Comparison of ENCODE assay signal across 22 mouse cellular contexts in the genomic region with DNA sequence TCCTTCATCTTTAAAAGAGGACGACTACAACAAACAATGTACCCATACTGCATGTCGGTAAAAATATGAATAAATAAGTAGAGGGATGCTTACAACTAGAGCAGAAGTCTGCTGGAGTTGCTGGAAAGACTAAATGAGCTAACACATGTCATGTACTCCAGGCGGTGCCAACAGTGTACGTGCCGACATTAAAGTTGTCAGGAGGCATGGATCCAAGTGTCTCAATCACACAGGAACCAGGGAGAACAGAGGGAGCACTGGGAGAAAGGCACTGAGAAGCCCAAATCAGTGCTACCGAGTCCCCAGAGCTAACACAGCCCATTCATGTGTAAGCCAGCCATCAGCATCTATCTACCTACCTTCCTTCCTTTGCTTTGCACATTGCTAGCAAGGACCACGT.
DNase-seq lines count a peak whose midpoint lies in the region; ATAC-seq lines count a peak whose summit lies in the region.
"Had no signal": no experiment of that assay in that cellular context is flagged by ENCODE, and none has a peak within 500 bp of the region (broad histone marks: within the 10 kb centered on the region; RNA-seq: fewer than 3 reads in every experiment).

No protein-coding gene starts in this region.

- H3K36me3 ChIP-seq in forebrain, embryonic 14.5 days (ENCODE audit: control insufficient read depth, insufficient read depth, low read length), result no peaks in the 10 kb centered on the region
- no peaks in the 10 kb centered on the region for H3K36me3 ChIP-seq in forebrain, embryonic 11.5 days (ENCODE audit: control insufficient read depth, insufficient read depth, low read length)
- peaks cover 17% of the 10 kb centered on the region for H3K36me3 ChIP-seq in heart, embryonic 13.5 days
- H3K36me3 ChIP-seq in heart, embryonic 12.5 days, result 0 out of 2 replicates have a peak, but pooled peaks cover 5% of the 10 kb centered on the region
- H3K36me3 ChIP-seq in midbrain, embryonic 11.5 days (ENCODE audit: control insufficient read depth, insufficient read depth, low read length), result no peaks in the 10 kb centered on the region
- no peaks in the 10 kb centered on the region for H3K36me3 ChIP-seq in midbrain, embryonic 16.5 days (ENCODE audit: control insufficient read depth, insufficient read depth, low read length)
- H3K36me3 ChIP-seq: embryonic facial prominence, embryonic 10.5 days; limb, embryonic 15.5 days; liver, embryonic 15.5 days; midbrain, embryonic 13.5 days; neural tube, embryonic 13.5 days had no signal

- no peak overlapping the region for H3K4me2 ChIP-seq in forebrain, embryonic 14.5 days (ENCODE audit: low read length)
- no peak overlapping the region for H3K4me2 ChIP-seq in forebrain, embryonic 11.5 days (ENCODE audit: low read depth, low read length, severe bottlenecking)
- H3K4me2 ChIP-seq in heart, embryonic 13.5 days, result no peak overlapping the region
- no peak overlapping the region for H3K4me2 ChIP-seq in heart, embryonic 12.5 days
- H3K4me2 ChIP-seq in midbrain, embryonic 11.5 days, result no peak overlapping the region
- no peak overlapping the region for H3K4me2 ChIP-seq in midbrain, embryonic 16.5 days (ENCODE audit: low read length)
- H3K4me2 ChIP-seq: limb, embryonic 15.5 days; liver, embryonic 15.5 days; midbrain, embryonic 13.5 days; neural tube, embryonic 13.5 days had no signal

- WGBS in forebrain, embryonic 14.5 days, result 73% methylated on average over 7 of the region's 7 CpGs
- 87% methylated on average over 7 of the region's 7 CpGs for WGBS in forebrain, embryonic 11.5 days
- 61% methylated on average over 7 of the region's 7 CpGs for WGBS in heart, embryonic 13.5 days
- 76% methylated on average over 7 of the region's 7 CpGs for WGBS in heart, embryonic 12.5 days
- 87% methylated on average over 7 of the region's 7 CpGs for WGBS in midbrain, embryonic 11.5 days
- WGBS in midbrain, embryonic 16.5 days, result 84% methylated on average over 7 of the region's 7 CpGs

- H3K27ac ChIP-seq in forebrain, embryonic 14.5 days (ENCODE audit: low read depth, low read length), result peak overlapping the region; percentile 6; the same call in 1 of the 2 replicates
- H3K27ac ChIP-seq in forebrain, embryonic 11.5 days (ENCODE audit: low read depth, low read length), result no peak overlapping the region
- H3K27ac ChIP-seq in heart, embryonic 13.5 days (replicated peaks), result peak overlapping the region; percentile 8; the same call in 1 of the 2 replicates
- no peak overlapping the region for H3K27ac ChIP-seq in heart, embryonic 12.5 days (ENCODE audit: poor library complexity, severe bottlenecking)
- no peak overlapping the region for H3K27ac ChIP-seq in midbrain, embryonic 11.5 days (ENCODE audit: low read depth, low read length)
- no peak overlapping the region for H3K27ac ChIP-seq in midbrain, embryonic 16.5 days (ENCODE audit: low read length)
- H3K27ac ChIP-seq: embryonic facial prominence, embryonic 10.5 days; heart, adult 2 months; kidney, postnatal 0 days; limb, embryonic 15.5 days; liver, embryonic 15.5 days; midbrain, embryonic 13.5 days; neural tube, embryonic 13.5 days had no signal

- no peaks in the 10 kb centered on the region for H3K9me3 ChIP-seq in forebrain, embryonic 14.5 days (replicated peaks; ENCODE audit: control insufficient read depth, low read length)
- no peaks in the 10 kb centered on the region for H3K9me3 ChIP-seq in forebrain, embryonic 11.5 days (ENCODE audit: control insufficient read depth, low read length)
- no peaks in the 10 kb centered on the region for H3K9me3 ChIP-seq in heart, embryonic 13.5 days
- H3K9me3 ChIP-seq in heart, embryonic 12.5 days (replicated peaks), result no peaks in the 10 kb centered on the region
- no peaks in the 10 kb centered on the region for H3K9me3 ChIP-seq in midbrain, embryonic 11.5 days (ENCODE audit: control insufficient read depth, low read length)
- H3K9me3 ChIP-seq in midbrain, embryonic 16.5 days (replicated peaks; ENCODE audit: control insufficient read depth, low read length, poor library complexity, severe bottlenecking), result no peaks in the 10 kb centered on the region
- H3K9me3 ChIP-seq: embryonic facial prominence, embryonic 10.5 days; limb, embryonic 15.5 days; liver, embryonic 15.5 days; midbrain, embryonic 13.5 days; neural tube, embryonic 13.5 days had no signal

- H3K4me1 ChIP-seq in forebrain, embryonic 14.5 days (ENCODE audit: control insufficient read depth, insufficient read depth, low read length), result no peaks in the 10 kb centered on the region
- no peaks in the 10 kb centered on the region for H3K4me1 ChIP-seq in forebrain, embryonic 11.5 days (replicated peaks; ENCODE audit: control insufficient read depth, insufficient read depth, low read length)
- H3K4me1 ChIP-seq in heart, embryonic 13.5 days, result peaks cover 78% of the 10 kb centered on the region
- H3K4me1 ChIP-seq in heart, embryonic 12.5 days (replicated peaks), result peaks cover 80% of the 10 kb centered on the region
- H3K4me1 ChIP-seq in midbrain, embryonic 11.5 days (ENCODE audit: control insufficient read depth, insufficient read depth, low read length), result peaks cover 4% of the 10 kb centered on the region; the same call in 1 of the 2 replicates
- peaks cover 7% of the 10 kb centered on the region for H3K4me1 ChIP-seq in midbrain, embryonic 16.5 days (ENCODE audit: control insufficient read depth, insufficient read depth, low read length)
- H3K4me1 ChIP-seq: liver, embryonic 15.5 days had no signal

- DNase-seq in forebrain, embryonic 14.5 days (ENCODE audit: low spot score), result peak; percentile 69
- no peak for DNase-seq in forebrain, embryonic 11.5 days (ENCODE audit: low spot score)
- DNase-seq in midbrain, embryonic 11.5 days (ENCODE audit: low spot score, missing footprints), result peak; percentile 72
- DNase-seq in layer of hippocampus, postnatal 36 days, result peak; percentile 61 to 67
- no peak for DNase-seq in thymus, postnatal 4 days
- DNase-seq: adrenal gland, adult 2 months; cerebellum, adult 9-10 months; gastrocnemius, postnatal 10 days; heart, adult 2 months; heart, postnatal 36 days; kidney, adult 11 months; thymus, adult 18-20 months had no signal

- H3K27me3 ChIP-seq in forebrain, embryonic 14.5 days (replicated peaks; ENCODE audit: control insufficient read depth, insufficient read depth, low read length), result no peaks in the 10 kb centered on the region
- H3K27me3 ChIP-seq in forebrain, embryonic 11.5 days (ENCODE audit: control insufficient read depth, insufficient read depth, low read length), result no peaks in the 10 kb centered on the region
- H3K27me3 ChIP-seq in heart, embryonic 13.5 days (replicated peaks), result no peaks in the 10 kb centered on the region
- no peaks in the 10 kb centered on the region for H3K27me3 ChIP-seq in heart, embryonic 12.5 days (replicated peaks)
- H3K27me3 ChIP-seq in midbrain, embryonic 11.5 days (ENCODE audit: control insufficient read depth, insufficient read depth, low read length), result no peaks in the 10 kb centered on the region
- no peaks in the 10 kb centered on the region for H3K27me3 ChIP-seq in midbrain, embryonic 16.5 days (ENCODE audit: control insufficient read depth, insufficient read depth, low read depth, low read length)
- H3K27me3 ChIP-seq: limb, embryonic 15.5 days; midbrain, embryonic 13.5 days; neural tube, embryonic 13.5 days had no signal

- no peak overlapping the region for H3K9ac ChIP-seq in forebrain, embryonic 14.5 days (ENCODE audit: low read length)
- H3K9ac ChIP-seq in forebrain, embryonic 11.5 days (ENCODE audit: low read length), result no peak overlapping the region
- H3K9ac ChIP-seq in heart, embryonic 13.5 days, result no peak overlapping the region
- no peak overlapping the region for H3K9ac ChIP-seq in heart, embryonic 12.5 days
- no peak overlapping the region for H3K9ac ChIP-seq in midbrain, embryonic 11.5 days (ENCODE audit: low read length)
- H3K9ac ChIP-seq in midbrain, embryonic 16.5 days (ENCODE audit: low read depth, low read length), result no peak overlapping the region
- H3K9ac ChIP-seq: limb, embryonic 15.5 days; liver, embryonic 15.5 days; midbrain, embryonic 13.5 days; neural tube, embryonic 13.5 days had no signal

- ATAC-seq in forebrain, embryonic 14.5 days, result peak; percentile 66; the same call in 1 of the 2 replicates
- ATAC-seq in forebrain, embryonic 11.5 days (replicated peaks; ENCODE audit: low FRiP score), result no peak
- no peak for ATAC-seq in heart, embryonic 13.5 days (ENCODE audit: extremely low read depth, insufficient number of reproducible peaks, low FRiP score, low TSS enrichment)
- ATAC-seq in heart, embryonic 12.5 days (ENCODE audit: insufficient number of reproducible peaks, low FRiP score), result no peak
- no peak for ATAC-seq in midbrain, embryonic 11.5 days (ENCODE audit: low FRiP score)
- ATAC-seq in midbrain, embryonic 16.5 days, result no peak
- ATAC-seq: hindbrain, embryonic 16.5 days; midbrain, embryonic 13.5 days had no signal

- no peak overlapping the region for H3K4me3 ChIP-seq in forebrain, embryonic 14.5 days (ENCODE audit: low read depth, low read length)
- H3K4me3 ChIP-seq in forebrain, embryonic 11.5 days (ENCODE audit: low read depth, low read length), result no peak overlapping the region
- no peak overlapping the region for H3K4me3 ChIP-seq in heart, embryonic 13.5 days
- no peak overlapping the region for H3K4me3 ChIP-seq in heart, embryonic 12.5 days
- no peak overlapping the region for H3K4me3 ChIP-seq in midbrain, embryonic 11.5 days (ENCODE audit: low read depth, low read length)
- no peak overlapping the region for H3K4me3 ChIP-seq in midbrain, embryonic 16.5 days (ENCODE audit: low read depth, low read length)
- H3K4me3 ChIP-seq: embryonic facial prominence, embryonic 10.5 days; heart, adult 2 months; limb, embryonic 15.5 days; liver, embryonic 15.5 days; midbrain, embryonic 13.5 days; neural tube, embryonic 13.5 days had no signal

Comparison
In these comparisons a context has a peak if more than half of its experiments do, and no peak if none do; other contexts are left out.
1. DNase-seq: peak in forebrain, embryonic 14.5 days (single experiment), midbrain, embryonic 11.5 days (single experiment) and layer of hippocampus, postnatal 36 days (2 of 2); none in forebrain, embryonic 11.5 days (single experiment) and thymus, postnatal 4 days (single experiment).
2. H3K27ac ChIP-seq: peak in forebrain, embryonic 14.5 days (single experiment) and heart, embryonic 13.5 days (single experiment); none in forebrain, embryonic 11.5 days (single experiment), heart, embryonic 12.5 days (single experiment), midbrain, embryonic 11.5 days (single experiment) and midbrain, embryonic 16.5 days (single experiment).